Mouse (Mus musculus): ENCODE measurements around the gene Nif3l1. TPM values are rescaled to one million over a fixed set of nuclear protein-coding genes. Genes with fewer than 3 reads are reported as not detected.
A peak's percentile ranks its signal among the peaks of the same experiment; 100 is the strongest.

Nif3l1 gene
- 9.0 and 43.8 TPM in 2 replicates for total RNA-seq (2014; rRNA removed; ENCODE audit: low replicate concordance)
- 16.1 and 16.2 TPM in 2 replicates for polyA plus RNA-seq (2015; fragmentation: Nextera tagmentation; extraction: Ambion mirVana)

- TF ChIP-seq EP300 (IDR thresholded peaks at IDR 0.05; ENCODE audit: low read depth), result no peak
- TF ChIP-seq CTCF (IDR thresholded peaks at IDR 0.05; ENCODE audit: low read depth), result peak; percentile 20
- Histone ChIP-seq H3K27ac (ENCODE audit: low read depth) (peak within 1 kb of the TSS; percentile 84), H3K36me3 (replicated peaks; ENCODE audit: control insufficient read depth, insufficient read depth, low read length) (peaks cover 24% of the 10 kb centered on the region), H3K27me3 (ENCODE audit: control insufficient read depth, insufficient read depth, low read length) (no peaks in the 10 kb centered on the region), H3K4me2 (ENCODE audit: low read depth, low read length) (peak within 1 kb of the TSS; percentile 86), H3K9ac (replicated peaks; ENCODE audit: low read depth, low read length) (peak within 1 kb of the TSS; percentile 67), H3K9me3 (replicated peaks; ENCODE audit: control insufficient read depth, low read length) (no peaks in the 10 kb centered on the region), H3K4me1 (ENCODE audit: control insufficient read depth, insufficient read depth) (peaks cover 10% of the 10 kb centered on the region; the same call in 1 of the 2 replicates), H3K4me3 (ENCODE audit: low read depth, low read length) (peak within 1 kb of the TSS; percentile 56)
- ATAC-seq (ENCODE audit: insufficient read depth, low read depth), result peak; percentile 96
- under 1% methylated on average over 33 of the region's 33 CpGs for WGBS
- peak; percentile 90 for DNase-seq (ENCODE audit: low spot score)
Observed at GRCm38 (mm10) chr1:58445143-58445722, at the start of gene Nif3l1, which contains the start of gene Ppil3. Gene Nif3l1, plus strand, starts transcription at chr1:58445151. Gene Ppil3, minus strand, starts transcription at chr1:58445486.

GRCm38 (mm10) chr1:58395341-58395740 lies 49.6 kb upstream of the Nif3l1 start:
- DNase-seq (ENCODE audit: low spot score) (no peak), ATAC-seq (ENCODE audit: insufficient read depth, low read depth) (no peak)
- H3K27ac ChIP-seq (ENCODE audit: low read depth), result no peak overlapping the region
- H3K4me2 ChIP-seq (ENCODE audit: low read depth, low read length), result no peak overlapping the region
- no peaks in the 10 kb centered on the region for H3K9me3 ChIP-seq (replicated peaks; ENCODE audit: control insufficient read depth, low read length)
- TF ChIP-seq EP300 (IDR thresholded peaks at IDR 0.05; ENCODE audit: low read depth) (no peak), CTCF (IDR thresholded peaks at IDR 0.05; ENCODE audit: low read depth) (no peak)
- 92% methylated on average over 3 of the region's 3 CpGs for WGBS
- H3K36me3 ChIP-seq (replicated peaks; ENCODE audit: control insufficient read depth, insufficient read depth, low read length), result peaks cover 46% of the 10 kb centered on the region
- H3K4me3 ChIP-seq (ENCODE audit: low read depth, low read length), result no peak overlapping the region
- peaks cover 8% of the 10 kb centered on the region for H3K4me1 ChIP-seq (ENCODE audit: control insufficient read depth, insufficient read depth)
- no peaks in the 10 kb centered on the region for H3K27me3 ChIP-seq (ENCODE audit: control insufficient read depth, insufficient read depth, low read length)
- H3K9ac ChIP-seq (replicated peaks; ENCODE audit: low read depth, low read length), result no peak overlapping the region

- no peak for DNase-seq (ENCODE audit: low spot score)
Observed at GRCm38 (mm10) chr1:58396179-58396578, 48.8 kb upstream of the Nif3l1 start.

GRCm38 (mm10) chr1:58397731-58398130 lies 47.2 kb upstream of the Nif3l1 start:
- H3K9ac ChIP-seq (replicated peaks; ENCODE audit: low read depth, low read length), result no peak overlapping the region
- no peak for DNase-seq (ENCODE audit: low spot score)
- H3K4me2 ChIP-seq (ENCODE audit: low read depth, low read length), result no peak overlapping the region
- H3K27ac ChIP-seq (ENCODE audit: low read depth), result no peak overlapping the region
- no peak overlapping the region for H3K4me3 ChIP-seq (ENCODE audit: low read depth, low read length)
- TF ChIP-seq EP300 (IDR thresholded peaks at IDR 0.05; ENCODE audit: low read depth), result no peak
- no peak for TF ChIP-seq CTCF (IDR thresholded peaks at IDR 0.05; ENCODE audit: low read depth)
- peaks cover 70% of the 10 kb centered on the region for H3K36me3 ChIP-seq (replicated peaks; ENCODE audit: control insufficient read depth, insufficient read depth, low read length)
- ATAC-seq (ENCODE audit: insufficient read depth, low read depth), result no peak
- no peaks in the 10 kb centered on the region for H3K9me3 ChIP-seq (replicated peaks; ENCODE audit: control insufficient read depth, low read length)
- WGBS, result 81% methylated on average over 6 of the region's 6 CpGs
- peaks cover 8% of the 10 kb centered on the region for H3K4me1 ChIP-seq (ENCODE audit: control insufficient read depth, insufficient read depth)
- H3K27me3 ChIP-seq (ENCODE audit: control insufficient read depth, insufficient read depth, low read length), result no peaks in the 10 kb centered on the region

More at GRCm38 (mm10) chr1:58396179-58396578, 48.8 kb upstream of the Nif3l1 start:
- Histone ChIP-seq H3K4me2 (ENCODE audit: low read depth, low read length) (no peak overlapping the region), H3K9ac (replicated peaks; ENCODE audit: low read depth, low read length) (no peak overlapping the region), H3K9me3 (replicated peaks; ENCODE audit: control insufficient read depth, low read length) (no peaks in the 10 kb centered on the region), H3K36me3 (replicated peaks; ENCODE audit: control insufficient read depth, insufficient read depth, low read length) (peaks cover 55% of the 10 kb centered on the region), H3K27me3 (ENCODE audit: control insufficient read depth, insufficient read depth, low read length) (no peaks in the 10 kb centered on the region), H3K4me3 (ENCODE audit: low read depth, low read length) (no peak overlapping the region), H3K27ac (ENCODE audit: low read depth) (no peak overlapping the region), H3K4me1 (ENCODE audit: control insufficient read depth, insufficient read depth) (peaks cover 8% of the 10 kb centered on the region)
- TF ChIP-seq CTCF (IDR thresholded peaks at IDR 0.05; ENCODE audit: low read depth) (no peak), EP300 (IDR thresholded peaks at IDR 0.05; ENCODE audit: low read depth) (no peak)
- 97% methylated on average over 1 of the region's 1 CpGs for WGBS
- ATAC-seq (ENCODE audit: insufficient read depth, low read depth), result no peak

- H3K9ac ChIP-seq (replicated peaks; ENCODE audit: low read depth, low read length), result no peak overlapping the region
- no peak for ATAC-seq (ENCODE audit: insufficient read depth, low read depth)
- no peaks in the 10 kb centered on the region for H3K9me3 ChIP-seq (replicated peaks; ENCODE audit: control insufficient read depth, low read length)
- no peak overlapping the region for H3K27ac ChIP-seq (ENCODE audit: low read depth)
- no peak overlapping the region for H3K4me3 ChIP-seq (ENCODE audit: low read depth, low read length)
- WGBS, result 91% methylated on average over 6 of the region's 6 CpGs
- no peaks in the 10 kb centered on the region for H3K27me3 ChIP-seq (ENCODE audit: control insufficient read depth, insufficient read depth, low read length)
- peaks cover 88% of the 10 kb centered on the region for H3K36me3 ChIP-seq (replicated peaks; ENCODE audit: control insufficient read depth, insufficient read depth, low read length)
- H3K4me1 ChIP-seq (ENCODE audit: control insufficient read depth, insufficient read depth), result no peaks in the 10 kb centered on the region
- no peak for DNase-seq (ENCODE audit: low spot score)
- H3K4me2 ChIP-seq (ENCODE audit: low read depth, low read length), result no peak overlapping the region
- TF ChIP-seq EP300 (IDR thresholded peaks at IDR 0.05; ENCODE audit: low read depth), result no peak
- no peak for TF ChIP-seq CTCF (IDR thresholded peaks at IDR 0.05; ENCODE audit: low read depth)
Observed at GRCm38 (mm10) chr1:58401396-58401795, 43.6 kb upstream of the Nif3l1 start.

GRCm38 (mm10) chr1:58403745-58404144 lies 41.2 kb upstream of the Nif3l1 start:
- ATAC-seq (ENCODE audit: insufficient read depth, low read depth), result no peak
- H3K27me3 ChIP-seq (ENCODE audit: control insufficient read depth, insufficient read depth, low read length), result no peaks in the 10 kb centered on the region
- H3K4me3 ChIP-seq (ENCODE audit: low read depth, low read length), result no peak overlapping the region
- H3K4me1 ChIP-seq (ENCODE audit: control insufficient read depth, insufficient read depth), result no peaks in the 10 kb centered on the region
- no peak overlapping the region for H3K9ac ChIP-seq (replicated peaks; ENCODE audit: low read depth, low read length)
- H3K27ac ChIP-seq (ENCODE audit: low read depth), result no peak overlapping the region
- WGBS, result 91% methylated on average over 5 of the region's 5 CpGs
- H3K4me2 ChIP-seq (ENCODE audit: low read depth, low read length), result no peak overlapping the region
- no peaks in the 10 kb centered on the region for H3K9me3 ChIP-seq (replicated peaks; ENCODE audit: control insufficient read depth, low read length)
- no peak for DNase-seq (ENCODE audit: low spot score)
- TF ChIP-seq EP300 (IDR thresholded peaks at IDR 0.05; ENCODE audit: low read depth) (no peak), CTCF (IDR thresholded peaks at IDR 0.05; ENCODE audit: low read depth) (no peak)
- H3K36me3 ChIP-seq (replicated peaks; ENCODE audit: control insufficient read depth, insufficient read depth, low read length), result peaks cover 75% of the 10 kb centered on the region

Data from heart, postnatal 0 days (tissue).